Mouse (Mus musculus) testis, adult 2 months (tissue): ENCODE data around the gene Stk33. TPM values are rescaled to one million over a fixed set of nuclear protein-coding genes. Genes with fewer than 3 reads are reported as not detected.

Experiments
- H3K27ac ChIP-seq: fragments of 200-500 bp; 2 replicates; pipeline ENCODE4 v1.5.1; 2012; ENCODE audit warnings: low read depth, low read length; ENCODE audit not compliant: control insufficient read depth, insufficient read depth
- H3K27me3 ChIP-seq: fragments of 200-500 bp; 2 replicates; pipeline ENCODE4 v1.6.1; 2012; ENCODE audit warnings: mild to moderate bottlenecking, low read length, moderate library complexity; ENCODE audit not compliant: control insufficient read depth, insufficient read depth
- H3K36me3 ChIP-seq: fragments of 200-500 bp; 2 replicates; pipeline ENCODE4 v1.6.1; 2012; ENCODE audit warnings: mild to moderate bottlenecking, low read length; ENCODE audit not compliant: control insufficient read depth, insufficient read depth
- H3K4me1 ChIP-seq: fragments of 200-500 bp; 2 replicates; pipeline ENCODE4 v1.6.1; 2012; ENCODE audit warnings: low read length; ENCODE audit not compliant: control insufficient read depth, insufficient read depth
- H3K4me3 ChIP-seq: fragments of 200-500 bp; 2 replicates; pipeline ENCODE4 v1.5.1; 2012; ENCODE audit warnings: low read depth, mild to moderate bottlenecking, low read length, moderate library complexity, mixed read lengths; ENCODE audit not compliant: control insufficient read depth
- CTCF ChIP-seq: fragments of 200-500 bp; IDR thresholded peaks from 2 replicates; pipeline ENCODE4 v1.5.1; 2012; ENCODE audit warnings: low read depth, mild to moderate bottlenecking, inconsistent platforms, low read length, moderate library complexity; ENCODE audit not compliant: control insufficient read depth, insufficient read depth, insufficient replicate concordance
- POLR2A ChIP-seq: fragments of 200-500 bp; IDR thresholded peaks from 2 replicates; pipeline ENCODE4 v1.6.1; 2012; ENCODE audit warnings: low read depth, mild to moderate bottlenecking, inconsistent platforms, low read length, moderate library complexity; ENCODE audit not compliant: control insufficient read depth
- polyA plus RNA-seq: library from polyadenylated mRNA; depleted of rRNA; stranded (reverse); fragments of >200 nt; gene quantifications from 2 replicates; pipeline ENCODE4 v1.2.3, GENCODE M21; 2012

Gene Stk33
- polyA plus RNA-seq, 1 experiment, result 132 TPM

DNA sequence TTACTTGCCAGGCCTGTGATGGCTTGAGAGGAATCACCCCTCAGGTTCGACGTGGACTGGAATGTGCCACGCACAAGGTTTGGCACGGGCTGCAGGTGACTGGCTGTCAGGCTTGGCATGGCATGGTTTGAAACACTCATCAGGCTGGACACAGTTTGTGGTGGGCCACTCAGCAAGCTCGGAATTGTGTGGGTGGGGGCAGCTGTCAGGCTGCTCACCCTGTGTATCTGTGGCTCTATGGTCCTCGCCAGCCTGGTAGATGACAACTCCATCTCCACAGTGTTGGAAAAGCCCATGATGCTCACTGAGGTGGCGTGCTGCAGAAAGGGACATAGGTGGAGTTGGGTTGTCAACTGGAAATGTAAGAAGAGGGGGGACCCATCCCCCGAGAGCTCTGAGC is 21.8 kb upstream of the Stk33 start:
- Histone ChIP-seq H3K27ac (no peak overlapping the region), H3K27me3 (no peaks in the 10 kb centered on the region)
- no peak for TF ChIP-seq CTCF
- no peak for TF ChIP-seq POLR2A

DNA sequence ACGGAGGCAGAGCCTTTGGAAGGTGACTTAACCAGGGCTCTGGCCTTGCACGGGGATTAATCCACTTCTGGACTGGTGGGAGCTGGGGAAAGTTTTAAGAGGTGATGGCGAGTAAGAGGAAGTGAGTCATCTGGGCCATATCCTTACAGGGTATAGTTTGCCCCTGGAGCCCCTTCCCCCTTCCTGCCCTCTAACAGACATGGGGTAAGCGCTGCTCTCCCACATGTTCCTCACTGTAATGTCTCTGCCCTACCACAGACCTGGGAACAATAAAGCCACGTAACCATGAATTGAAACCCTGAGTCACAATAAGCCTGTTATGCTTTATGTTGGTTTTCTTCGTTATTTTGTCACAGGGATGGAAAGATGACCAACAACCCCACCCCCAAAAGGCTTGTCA is 17.7 kb upstream of the Stk33 start:
- no peak for TF ChIP-seq POLR2A
- no peak for TF ChIP-seq CTCF
- no peak overlapping the region for H3K27ac ChIP-seq
- no peaks in the 10 kb centered on the region for H3K27me3 ChIP-seq
- no peak overlapping the region for H3K4me3 ChIP-seq
- H3K4me1 ChIP-seq, result no peaks in the 10 kb centered on the region
- no peaks in the 10 kb centered on the region for H3K36me3 ChIP-seq

More for the DNA sequence above, 21.8 kb upstream of the Stk33 start:
- Histone ChIP-seq H3K36me3 (no peaks in the 10 kb centered on the region), H3K4me1 (no peaks in the 10 kb centered on the region), H3K4me3 (no peak overlapping the region)

DNA sequence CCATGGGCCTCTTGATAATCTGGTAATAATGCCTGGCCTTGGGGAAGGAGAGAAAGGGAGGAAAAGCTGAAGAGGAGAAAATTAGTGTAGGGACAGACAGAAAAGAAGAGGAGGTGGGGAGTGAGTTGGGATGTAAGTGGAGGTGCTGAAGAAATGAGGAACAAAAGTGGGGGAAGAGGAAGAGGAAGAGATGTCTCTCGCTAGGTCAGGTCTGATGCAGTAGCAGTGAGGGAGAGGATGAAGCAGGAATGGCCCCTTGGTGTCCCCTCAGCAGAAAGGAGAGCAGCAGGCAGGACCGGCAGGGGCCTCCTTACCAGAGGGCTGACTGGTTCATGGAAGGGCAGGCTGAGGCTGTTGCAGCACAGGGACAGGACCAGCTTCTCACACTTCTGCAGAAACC is 16.9 kb upstream of the Stk33 start:
- H3K36me3 ChIP-seq, result no peaks in the 10 kb centered on the region
- H3K4me1 ChIP-seq, result no peaks in the 10 kb centered on the region
- no peaks in the 10 kb centered on the region for H3K27me3 ChIP-seq
- no peak overlapping the region for H3K27ac ChIP-seq
- H3K4me3 ChIP-seq, result no peak overlapping the region
- TF ChIP-seq POLR2A, result no peak
- no peak for TF ChIP-seq CTCF

DNA sequence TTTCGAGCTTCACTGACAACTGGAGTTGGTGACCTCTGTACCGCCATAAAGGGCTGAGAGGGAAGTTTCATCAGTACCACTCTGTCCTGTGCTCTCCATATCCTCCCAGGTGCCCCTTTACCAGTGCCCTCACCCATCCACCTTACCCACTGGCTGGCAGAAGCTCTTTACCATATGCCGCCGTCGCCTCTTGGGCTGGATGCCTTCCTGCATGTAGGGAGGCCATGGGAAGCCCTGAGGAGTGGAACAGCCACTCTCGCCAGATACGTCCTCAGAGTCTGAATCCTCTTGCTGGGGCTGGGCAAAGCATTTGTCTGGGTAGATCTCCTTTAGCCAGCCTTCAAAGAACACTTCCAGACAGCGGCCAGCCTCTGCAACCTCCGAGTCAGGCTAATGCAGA is 16.0 kb upstream of the Stk33 start:
- no peaks in the 10 kb centered on the region for H3K4me1 ChIP-seq

DNA sequence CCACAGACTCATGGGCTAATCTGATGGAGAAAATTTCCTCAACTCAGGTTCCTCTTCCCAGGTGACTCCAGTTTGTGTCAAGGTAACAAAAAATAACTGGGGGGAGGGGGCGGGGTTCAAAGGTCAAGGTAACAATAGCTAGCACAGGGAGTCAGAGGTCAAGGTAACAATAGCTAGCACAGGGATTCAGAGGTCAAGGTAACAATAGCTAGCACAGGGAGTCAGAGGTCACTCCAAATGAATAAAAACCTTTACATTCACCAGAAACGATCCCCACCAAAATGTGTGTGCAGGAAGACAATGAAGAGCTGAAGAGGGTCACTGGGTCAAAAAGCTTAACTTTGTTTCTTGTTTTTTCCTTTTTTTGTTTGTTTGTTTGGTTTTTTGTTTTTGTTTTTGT is 9.2 kb upstream of the Stk33 start:
- Histone ChIP-seq H3K27ac (no peak overlapping the region), H3K4me3 (no peak overlapping the region), H3K36me3 (no peaks in the 10 kb centered on the region), H3K4me1 (no peaks in the 10 kb centered on the region), H3K27me3 (no peaks in the 10 kb centered on the region)
- TF ChIP-seq POLR2A (no peak), CTCF (no peak)

More for the DNA sequence above, 16.0 kb upstream of the Stk33 start:
- no peak overlapping the region for H3K27ac ChIP-seq
- no peak for TF ChIP-seq POLR2A
- TF ChIP-seq CTCF, result no peak
- H3K4me3 ChIP-seq, result no peak overlapping the region
- no peaks in the 10 kb centered on the region for H3K27me3 ChIP-seq
- H3K36me3 ChIP-seq, result no peaks in the 10 kb centered on the region

DNA sequence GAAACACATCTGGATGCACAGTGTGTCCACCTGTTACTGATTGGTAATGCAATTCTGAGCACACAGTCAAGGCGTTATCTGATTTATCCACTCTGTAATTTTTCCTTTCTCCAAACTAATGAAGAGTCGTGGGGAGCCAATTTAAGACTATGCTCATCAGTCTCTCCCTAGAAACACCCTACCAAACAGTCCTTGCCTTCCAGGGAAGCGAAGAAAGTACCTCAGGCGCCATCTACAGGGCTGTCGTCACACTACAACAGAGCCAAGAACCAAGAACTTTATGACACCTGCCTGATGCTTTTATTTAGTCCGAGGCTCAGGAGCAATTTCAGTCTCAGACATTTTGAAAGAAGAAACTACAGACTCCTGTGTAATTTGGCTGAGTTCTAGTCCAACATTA is 6.1 kb upstream of the Stk33 start:
- H3K36me3 ChIP-seq, result peaks cover 2% of the 10 kb centered on the region
- no peaks in the 10 kb centered on the region for H3K27me3 ChIP-seq

DNA sequence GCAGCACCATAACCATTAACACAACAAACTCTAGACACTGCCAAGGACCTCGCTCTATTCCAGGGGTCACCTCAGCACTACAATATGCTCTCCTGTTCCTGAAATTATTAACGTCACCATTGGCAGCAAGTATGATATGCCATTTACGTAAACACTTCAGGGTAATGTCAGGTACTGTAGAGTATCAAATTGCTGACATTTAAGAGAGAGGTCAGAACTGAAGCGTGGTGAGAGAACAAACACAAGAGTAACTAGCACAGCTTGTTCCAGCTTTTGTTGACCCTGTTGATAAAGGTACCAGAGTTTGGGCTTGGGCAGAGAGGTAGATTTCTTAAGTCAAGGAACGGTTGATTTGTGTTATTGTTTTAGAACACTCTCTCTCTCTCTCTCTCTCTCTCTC is 3.9 kb upstream of the Stk33 start:
- H3K4me3 ChIP-seq, result peak overlapping the region; percentile 20; the same call in 1 of the 2 replicates
- H3K36me3 ChIP-seq, result peaks cover 2% of the 10 kb centered on the region
- H3K4me1 ChIP-seq, result peaks cover 2% of the 10 kb centered on the region
- H3K27ac ChIP-seq, result no peak overlapping the region
- TF ChIP-seq CTCF, result no peak
- no peak for TF ChIP-seq POLR2A
- no peaks in the 10 kb centered on the region for H3K27me3 ChIP-seq

More for the DNA sequence above, 6.1 kb upstream of the Stk33 start:
- H3K4me1 ChIP-seq, result peaks cover 2% of the 10 kb centered on the region; the same call in 1 of the 2 replicates
- TF ChIP-seq POLR2A (no peak), CTCF (peak; percentile 28; the same call in 1 of the 2 replicates)
- no peak overlapping the region for H3K27ac ChIP-seq
- H3K4me3 ChIP-seq, result no peak overlapping the region
